Mouse (Mus musculus) megakaryocyte, embryonic 14.5 days (primary cell): Measurements from ENCODE around the gene Ankrd49.

Experiments used
- FLI1 ChIP-seq: IDR thresholded peaks from 2 replicates; pipeline ENCODE4 v1.6.1; 2012; ENCODE audit warnings: low read length, inconsistent platforms, mixed read lengths
- GATA1 ChIP-seq: IDR thresholded peaks from 3 replicates; pipeline ENCODE4 v1.6.1; 2012; ENCODE audit warnings: mixed read lengths, low read length, inconsistent platforms, borderline replicate concordance

DNA sequence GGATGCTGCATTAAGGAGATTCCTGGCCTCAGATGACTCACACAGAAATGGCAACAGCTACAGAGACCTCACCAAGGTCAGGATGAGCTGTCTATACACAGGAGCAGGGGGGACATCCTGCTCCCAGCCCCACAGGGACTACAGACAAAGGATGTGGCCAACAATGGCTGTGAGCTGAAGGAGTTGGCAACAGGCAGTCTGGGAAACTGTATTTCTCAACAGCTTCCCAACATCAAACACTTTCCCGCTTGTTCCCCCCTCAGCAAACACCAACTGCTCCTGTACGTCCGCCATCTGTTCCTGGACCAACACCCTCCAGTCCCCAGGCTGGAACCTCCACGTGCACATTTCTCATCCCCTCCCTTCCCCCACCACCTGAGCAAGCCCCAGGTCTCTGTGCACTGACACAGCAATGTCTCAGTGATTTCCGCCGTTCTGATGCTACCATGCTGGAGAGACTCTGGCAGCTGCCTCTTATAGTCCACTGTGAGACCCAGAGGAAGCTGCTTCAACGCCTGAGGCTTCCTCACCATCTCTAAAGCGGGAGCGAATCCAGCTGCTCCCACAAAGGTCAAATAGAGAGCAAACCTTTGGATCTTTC lies 53.6 kb downstream of the Ankrd49 start:
- TF ChIP-seq GATA1 (no peak), FLI1 (no peak)
